Mouse (Mus musculus) neural tube, embryonic 13.5 days (tissue): ENCODE data around the gene Zfp687. TPM values are rescaled to one million over a fixed set of nuclear protein-coding genes. Genes with fewer than 3 reads are reported as not detected.

Source experiments
- ATAC-seq: fragments of 200-750 bp; cut with Nextera tagmentation; 2 replicates; pipeline ENCODE4 v1.8.0; 2017; ENCODE audit warnings: low read depth, mild to moderate bottlenecking, moderate TSS enrichment, moderate library complexity
- H3K27ac ChIP-seq: fragments of 300-500 bp; sonication (generic); replicated peaks from 2 replicates; pipeline ENCODE4 v1.5.1; 2015; ENCODE audit warnings: moderate library complexity, mild to moderate bottlenecking, inconsistent platforms
- H3K27me3 ChIP-seq: fragments of 300-500 bp; sonication (generic); 2 replicates; pipeline ENCODE4 v1.6.1; 2015; ENCODE audit warnings: mild to moderate bottlenecking, inconsistent platforms
- H3K36me3 ChIP-seq: fragments of 300-500 bp; sonication (generic); 2 replicates; pipeline ENCODE4 v1.6.1; 2015; ENCODE audit warnings: mild to moderate bottlenecking, inconsistent platforms
- H3K4me1 ChIP-seq: fragments of 300-500 bp; sonication (generic); replicated peaks from 2 replicates; pipeline ENCODE4 v1.6.1; 2015; ENCODE audit warnings: inconsistent platforms
- H3K4me2 ChIP-seq: fragments of 300-500 bp; sonication (generic); 2 replicates; pipeline ENCODE4 v1.6.1; 2015; ENCODE audit warnings: inconsistent platforms, mild to moderate bottlenecking, moderate library complexity
- H3K4me3 ChIP-seq: fragments of 300-500 bp; sonication (generic); 2 replicates; pipeline ENCODE4 v1.5.1; 2015; ENCODE audit warnings: mild to moderate bottlenecking, inconsistent platforms
- H3K9ac ChIP-seq: fragments of 300-500 bp; sonication (generic); 2 replicates; pipeline ENCODE4 v1.6.1; 2015; ENCODE audit warnings: moderate library complexity, mild to moderate bottlenecking, inconsistent platforms
- H3K9me3 ChIP-seq: fragments of 300-500 bp; sonication (generic); 2 replicates; pipeline ENCODE4 v1.6.1; 2016; ENCODE audit warnings: inconsistent platforms
- WGBS: fragments of 180-500 bp; shearing (Covaris S2); methylation state at CpG from one replicate; pipeline ENCODE4 v1.1.7; 2015; 5-methylcytosine and 5-hydroxymethylcytosine counted together
- polyA plus RNA-seq: library from polyadenylated mRNA; unstranded; fragments of >200 nt; fragmentation: Nextera tagmentation; extraction: Ambion mirVana; gene quantifications from 2 replicates; pipeline ENCODE4 v1.2.1, GENCODE M21; 2015

Gene Zfp687
- polyA plus RNA-seq, 1 experiment from 2014 or later: 21.5 TPM

- 97% methylated on average over 2 of the region's 2 CpGs for WGBS
- Histone ChIP-seq H3K9me3 (no peaks in the 10 kb centered on the region), H3K9ac (no peak overlapping the region), H3K27ac (no peak overlapping the region), H3K27me3 (no peaks in the 10 kb centered on the region), H3K4me2 (no peak overlapping the region), H3K4me1 (peaks cover 23% of the 10 kb centered on the region), H3K4me3 (no peak overlapping the region), H3K36me3 (peaks cover 56% of the 10 kb centered on the region)
- ATAC-seq: no peak
Observed at GRCm38 (mm10) chr3:94985513-94985912, 29.7 kb downstream of the Zfp687 start.

- peaks cover 49% of the 10 kb centered on the region for H3K36me3 ChIP-seq
- 92% methylated on average over 11 of the region's 11 CpGs for WGBS
Observed at GRCm38 (mm10) chr3:94984312-94984711, 30.9 kb downstream of the Zfp687 start.

GRCm38 (mm10) chr3:94974528-94975422 lies 40.5 kb downstream of the Zfp687 start, which contains the start of gene Pi4kb:
Pi4kb (plus strand) TSS chr3:94974731.
- H3K9ac ChIP-seq: peak within 1 kb of the TSS; percentile 96
- peak within 1 kb of the TSS; percentile 91 for H3K27ac ChIP-seq
- H3K4me3 ChIP-seq: peak within 1 kb of the TSS; percentile 87
- peaks cover 10% of the 10 kb centered on the region; the same call in 1 of the 2 replicates for H3K36me3 ChIP-seq
- peak within 1 kb of the TSS; percentile 82 for H3K4me2 ChIP-seq
- H3K4me1 ChIP-seq: peaks cover 22% of the 10 kb centered on the region
- ATAC-seq: peak; percentile 95
- H3K9me3 ChIP-seq: no peaks in the 10 kb centered on the region
- H3K27me3 ChIP-seq: no peaks in the 10 kb centered on the region
- under 1% methylated on average over 54 of the region's 57 CpGs for whole genome bisulfite sequencing

More at GRCm38 (mm10) chr3:94984312-94984711, 30.9 kb downstream of the Zfp687 start:
- H3K27me3 ChIP-seq: no peaks in the 10 kb centered on the region
- no peak overlapping the region for H3K4me3 ChIP-seq
- H3K9ac ChIP-seq: no peak overlapping the region
- no peaks in the 10 kb centered on the region for H3K9me3 ChIP-seq
- peaks cover 18% of the 10 kb centered on the region for H3K4me1 ChIP-seq
- H3K27ac ChIP-seq: no peak overlapping the region
- no peak for ATAC-seq
- no peak overlapping the region for H3K4me2 ChIP-seq

- Histone ChIP-seq H3K9ac (peak overlapping the region; percentile 96), H3K4me3 (peak overlapping the region; percentile 87), H3K9me3 (no peaks in the 10 kb centered on the region), H3K27ac (no peak overlapping the region), H3K4me2 (peak overlapping the region; percentile 82), H3K4me1 (peaks cover 22% of the 10 kb centered on the region), H3K36me3 (peaks cover 10% of the 10 kb centered on the region; the same call in 1 of the 2 replicates), H3K27me3 (no peaks in the 10 kb centered on the region)
- WGBS: 22% methylated on average over 9 of the region's 9 CpGs
- ATAC-seq: peak; percentile 36
Observed at GRCm38 (mm10) chr3:94974026-94974527, 41.2 kb downstream of the Zfp687 start.

GRCm38 (mm10) chr3:94973620-94974019 lies 41.6 kb downstream of the Zfp687 start:
- H3K27ac ChIP-seq: no peak overlapping the region
- WGBS: 90% methylated on average over 5 of the region's 5 CpGs
- ATAC-seq: no peak
- peak overlapping the region; percentile 82 for H3K4me2 ChIP-seq
- H3K9ac ChIP-seq: no peak overlapping the region
- H3K27me3 ChIP-seq: no peaks in the 10 kb centered on the region
- H3K4me1 ChIP-seq: peaks cover 22% of the 10 kb centered on the region
- peak overlapping the region; percentile 87; the same call in 1 of the 2 replicates for H3K4me3 ChIP-seq
- H3K9me3 ChIP-seq: no peaks in the 10 kb centered on the region
- peaks cover 10% of the 10 kb centered on the region; the same call in 1 of the 2 replicates for H3K36me3 ChIP-seq

GRCm38 (mm10) chr3:94972552-94972951 lies 42.7 kb downstream of the Zfp687 start:
- 87% methylated on average over 3 of the region's 3 CpGs for WGBS
- no peak overlapping the region for H3K9ac ChIP-seq
- no peaks in the 10 kb centered on the region for H3K27me3 ChIP-seq
- no peak overlapping the region for H3K4me2 ChIP-seq
- H3K27ac ChIP-seq: no peak overlapping the region
- ATAC-seq: no peak
- no peaks in the 10 kb centered on the region for H3K9me3 ChIP-seq
- peaks cover 5% of the 10 kb centered on the region; the same call in 1 of the 2 replicates for H3K36me3 ChIP-seq
- peaks cover 22% of the 10 kb centered on the region for H3K4me1 ChIP-seq
- H3K4me3 ChIP-seq: no peak overlapping the region

- Histone ChIP-seq H3K27ac (no peak overlapping the region), H3K4me1 (no peaks in the 10 kb centered on the region), H3K4me3 (no peak overlapping the region), H3K4me2 (no peak overlapping the region), H3K36me3 (no peaks in the 10 kb centered on the region), H3K27me3 (no peaks in the 10 kb centered on the region), H3K9ac (no peak overlapping the region), H3K9me3 (no peaks in the 10 kb centered on the region)
- no peak for ATAC-seq
- 79% methylated on average over 1 of the region's 1 CpGs for WGBS
Observed at GRCm38 (mm10) chr3:94965878-94966277, 49.4 kb downstream of the Zfp687 start.

GRCm38 (mm10) chr3:94964989-94965388 lies 50.3 kb downstream of the Zfp687 start:
- Histone ChIP-seq H3K9ac (no peak overlapping the region), H3K4me2 (no peak overlapping the region), H3K27ac (no peak overlapping the region), H3K36me3 (no peaks in the 10 kb centered on the region), H3K27me3 (no peaks in the 10 kb centered on the region), H3K9me3 (no peaks in the 10 kb centered on the region), H3K4me1 (0 out of 2 replicates have a peak, but pooled peaks cover 4% of the 10 kb centered on the region), H3K4me3 (no peak overlapping the region)
- WGBS: 97% methylated on average over 1 of the region's 1 CpGs
- no peak for ATAC-seq

GRCm38 (mm10) chr3:94960322-94960721 lies 54.9 kb downstream of the Zfp687 start:
- Histone ChIP-seq H3K4me1 (peaks cover 11% of the 10 kb centered on the region), H3K4me3 (no peak overlapping the region), H3K27me3 (no peaks in the 10 kb centered on the region), H3K9me3 (no peaks in the 10 kb centered on the region), H3K4me2 (no peak overlapping the region), H3K27ac (no peak overlapping the region), H3K36me3 (peaks cover 39% of the 10 kb centered on the region), H3K9ac (no peak overlapping the region)
- WGBS: 49% methylated on average over 5 of the region's 5 CpGs
- ATAC-seq: no peak

- WGBS: 41% methylated on average over 8 of the region's 8 CpGs
- no peaks in the 10 kb centered on the region for H3K9me3 ChIP-seq
- no peak overlapping the region for H3K27ac ChIP-seq
- no peak overlapping the region for H3K4me2 ChIP-seq
- H3K4me1 ChIP-seq: peaks cover 16% of the 10 kb centered on the region
- peaks cover 39% of the 10 kb centered on the region for H3K36me3 ChIP-seq
- no peak overlapping the region for H3K9ac ChIP-seq
- no peak for ATAC-seq
- H3K27me3 ChIP-seq: no peaks in the 10 kb centered on the region
- H3K4me3 ChIP-seq: no peak overlapping the region
Observed at GRCm38 (mm10) chr3:94959871-94960270, 55.4 kb downstream of the Zfp687 start.

GRCm38 (mm10) chr3:94958295-94958694 lies 57.0 kb downstream of the Zfp687 start:
- Histone ChIP-seq H3K9ac (no peak overlapping the region), H3K27me3 (no peaks in the 10 kb centered on the region), H3K4me2 (no peak overlapping the region), H3K36me3 (peaks cover 39% of the 10 kb centered on the region), H3K27ac (no peak overlapping the region), H3K4me3 (no peak overlapping the region), H3K4me1 (peaks cover 22% of the 10 kb centered on the region), H3K9me3 (no peaks in the 10 kb centered on the region)
- no peak for ATAC-seq
- 95% methylated on average over 8 of the region's 8 CpGs for WGBS
